Mouse (Mus musculus) liver, embryonic 14.5 days (tissue): ENCODE measurements around the gene Smarcc2.

Experiments
- CTCF ChIP-seq: IDR thresholded peaks from 2 replicates; pipeline ENCODE4 v1.5.1; 2016; ENCODE audit warnings: antibody characterized with exemption, low read depth, control low read depth
- EP300 ChIP-seq: IDR thresholded peaks from 2 replicates; pipeline ENCODE4 v1.6.1; 2016; ENCODE audit warnings: antibody characterized with exemption, low read depth

DNA sequence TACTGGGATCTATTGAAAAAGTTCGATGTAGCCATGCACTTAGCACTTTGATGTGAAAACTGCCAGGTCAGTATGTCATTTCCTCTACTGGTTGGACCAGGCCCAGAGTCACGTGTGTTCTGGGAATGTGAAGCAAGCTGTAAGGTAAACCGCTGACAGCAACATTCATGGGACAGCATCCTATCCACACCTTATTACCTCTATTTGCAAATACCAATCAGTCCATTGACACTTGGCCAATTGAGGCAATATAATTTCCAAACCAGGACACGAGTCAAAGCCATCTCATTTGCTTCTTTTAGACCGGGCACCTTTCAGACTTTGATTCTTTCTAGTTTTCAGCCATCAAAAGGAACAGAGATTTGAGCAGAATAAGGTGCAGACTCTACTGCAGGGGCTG, 30.0 kb upstream of the Smarcc2 start:
- TF ChIP-seq CTCF = no peak
- TF ChIP-seq EP300 = no peak
